Mouse (Mus musculus) regulatory T cell (primary cell): ENCODE data around the gene Tbc1d16.

Experiments
- in situ Hi-C: fragments of 300-600 bp; cut with MboI, MseI; formaldehyde crosslinking; loops from one replicate; pipeline ENCODE4 v1.15.1; 2025; ENCODE audit warnings: high pct_unique_total_duplicates

The Tbc1d16 gene

GRCm38 (mm10) chr11:119176389-119177179, 51.7 kb downstream of the Tbc1d16 start:
- in situ Hi-C loops = no loop called here

GRCm38 (mm10) chr11:119171588-119171987, 56.7 kb downstream of the Tbc1d16 start:
- in situ Hi-C loops = loop anchor here (25.0 kb wide), 1 partner anchor 1859 kb away; no protein-coding TSS in a partner anchor

GRCm38 (mm10) chr11:119168851-119169250, 59.4 kb downstream of the Tbc1d16 start:
- in situ Hi-C loops = loop anchor here (25.0 kb wide), 1 partner anchor 1857 kb away; no protein-coding TSS in a partner anchor

GRCm38 (mm10) chr11:119165995-119166394, 62.3 kb downstream of the Tbc1d16 start:
- in situ Hi-C loops = loop anchor here (25.0 kb wide), 1 partner anchor 1854 kb away; no protein-coding TSS in a partner anchor

GRCm38 (mm10) chr11:119164375-119164774, 63.9 kb downstream of the Tbc1d16 start:
- in situ Hi-C loops = loop anchor here (25.0 kb wide), 1 partner anchor 1852 kb away; no protein-coding TSS in a partner anchor

- in situ Hi-C loops = loop anchor here (25.0 kb wide), 1 partner anchor 1851 kb away; no protein-coding TSS in a partner anchor
Observed at GRCm38 (mm10) chr11:119163734-119163992, 64.6 kb downstream of the Tbc1d16 start.

- in situ Hi-C loops = loop anchor here (25.0 kb wide), 1 partner anchor 1851 kb away; no protein-coding TSS in a partner anchor
Observed at GRCm38 (mm10) chr11:119162959-119163733, 65.2 kb downstream of the Tbc1d16 start.

GRCm38 (mm10) chr11:119161665-119162064, 66.6 kb downstream of the Tbc1d16 start:
- in situ Hi-C loops = loop anchor here (25.0 kb wide), 1 partner anchor 1849 kb away; no protein-coding TSS in a partner anchor

- in situ Hi-C loops = loop anchor here (25.0 kb wide), 1 partner anchor 1848 kb away; no protein-coding TSS in a partner anchor
Observed at GRCm38 (mm10) chr11:119160050-119160449, 68.2 kb downstream of the Tbc1d16 start.

- in situ Hi-C loops = loop anchor here (10.0 to 25.0 kb wide), 2 partner anchors 935 to 1847 kb away; no protein-coding TSS in a partner anchor
Observed at GRCm38 (mm10) chr11:119159496-119159895, 68.8 kb downstream of the Tbc1d16 start.

GRCm38 (mm10) chr11:119157377-119158189, 70.7 kb downstream of the Tbc1d16 start:
- in situ Hi-C loops = loop anchor here (10.0 to 25.0 kb wide), 2 partner anchors 933 to 1845 kb away; no protein-coding TSS in a partner anchor

- in situ Hi-C loops = loop anchor here (10.0 to 25.0 kb wide), 2 partner anchors 932 to 1844 kb away; no protein-coding TSS in a partner anchor
Observed at GRCm38 (mm10) chr11:119156481-119157254, 71.6 kb downstream of the Tbc1d16 start.

GRCm38 (mm10) chr11:119155638-119156480, 72.4 kb downstream of the Tbc1d16 start:
- in situ Hi-C loops = loop anchor here (10.0 to 25.0 kb wide), 2 partner anchors 931 to 1844 kb away; no protein-coding TSS in a partner anchor

- in situ Hi-C loops = loop anchor here (10.0 to 25.0 kb wide), 2 partner anchors 928 to 1840 kb away; no protein-coding TSS in a partner anchor
Observed at GRCm38 (mm10) chr11:119152321-119152831, 75.9 kb downstream of the Tbc1d16 start.

GRCm38 (mm10) chr11:119151073-119151607, 77.2 kb downstream of the Tbc1d16 start:
- in situ Hi-C loops = loop anchor here (10.0 to 25.0 kb wide), 2 partner anchors 926 to 1839 kb away; no protein-coding TSS in a partner anchor

- in situ Hi-C loops = loop anchor here (10.0 to 25.0 kb wide), 2 partner anchors 926 to 1838 kb away; no protein-coding TSS in a partner anchor
Observed at GRCm38 (mm10) chr11:119150442-119150841, 77.9 kb downstream of the Tbc1d16 start.

GRCm38 (mm10) chr11:119148829-119149228, 79.5 kb downstream of the Tbc1d16 start:
- in situ Hi-C loops = no loop called here

- in situ Hi-C loops = no loop called here
Observed at GRCm38 (mm10) chr11:119147153-119147552, 81.1 kb downstream of the Tbc1d16 start.
